Mouse (Mus musculus): ENCODE data around the gene Ulk4. TPM values are rescaled to one million over a fixed set of nuclear protein-coding genes. Genes with fewer than 3 reads are reported as not detected.
A peak's percentile ranks its signal among the peaks of the same experiment; 100 is the strongest.

Gene Ulk4
- polyA plus RNA-seq, 1 experiment from 2014 or later: 122 TPM

GRCm38 (mm10) chr9:121018524-121019315, 258.3 kb downstream of the Ulk4 start:
- Histone ChIP-seq H3K36me3 (ENCODE audit: insufficient read depth, low read length) (no peaks in the 10 kb centered on the region), H3K9me3 (ENCODE audit: low read length) (no peaks in the 10 kb centered on the region), H3K4me1 (ENCODE audit: insufficient read depth, low read depth, low read length) (no peaks in the 10 kb centered on the region), H3K9ac (replicated peaks; ENCODE audit: low read depth) (no peak overlapping the region), H3K4me2 (replicated peaks; ENCODE audit: low read depth, low read length) (no peak overlapping the region), H3K27ac (ENCODE audit: low read length) (no peak overlapping the region), H3K27me3 (replicated peaks; ENCODE audit: insufficient read depth, low read length) (no peaks in the 10 kb centered on the region), H3K4me3 (ENCODE audit: low read depth, low read length) (no peak overlapping the region)
- ATAC-seq: no peak
- DNase-seq (ENCODE audit: low spot score): no peak
- TF ChIP-seq EP300 (IDR thresholded peaks at IDR 0.05): no peak
- TF ChIP-seq CTCF (IDR thresholded peaks at IDR 0.05): no peak
- WGBS: 83% methylated on average over 2 of the region's 2 CpGs

GRCm38 (mm10) chr9:121015810-121016502, 261.0 kb downstream of the Ulk4 start:
- 53% methylated on average over 11 of the region's 11 CpGs for WGBS
- no peaks in the 10 kb centered on the region for H3K27me3 ChIP-seq (replicated peaks; ENCODE audit: insufficient read depth, low read length)
- H3K36me3 ChIP-seq (ENCODE audit: insufficient read depth, low read length): no peaks in the 10 kb centered on the region
- DNase-seq (ENCODE audit: low spot score) (peak; percentile 26), ATAC-seq (peak; percentile 82)
- no peaks in the 10 kb centered on the region for H3K9me3 ChIP-seq (ENCODE audit: low read length)
- no peak overlapping the region for H3K27ac ChIP-seq (ENCODE audit: low read length)
- no peaks in the 10 kb centered on the region for H3K4me1 ChIP-seq (ENCODE audit: insufficient read depth, low read depth, low read length)
- no peak overlapping the region for H3K4me3 ChIP-seq (ENCODE audit: low read depth, low read length)
- H3K9ac ChIP-seq (replicated peaks; ENCODE audit: low read depth): no peak overlapping the region
- TF ChIP-seq CTCF (IDR thresholded peaks at IDR 0.05) (no peak), EP300 (IDR thresholded peaks at IDR 0.05) (no peak)
- H3K4me2 ChIP-seq (replicated peaks; ENCODE audit: low read depth, low read length): no peak overlapping the region

GRCm38 (mm10) chr9:121011540-121011939, 265.5 kb downstream of the Ulk4 start:
- no peak overlapping the region for H3K4me2 ChIP-seq (replicated peaks; ENCODE audit: low read depth, low read length)
- no peaks in the 10 kb centered on the region for H3K27me3 ChIP-seq (replicated peaks; ENCODE audit: insufficient read depth, low read length)
- no peak overlapping the region for H3K9ac ChIP-seq (replicated peaks; ENCODE audit: low read depth)
- no peak overlapping the region for H3K4me3 ChIP-seq (ENCODE audit: low read depth, low read length)
- 36% methylated on average over 4 of the region's 4 CpGs for WGBS
- no peak for ATAC-seq
- no peaks in the 10 kb centered on the region for H3K4me1 ChIP-seq (ENCODE audit: insufficient read depth, low read depth, low read length)
- no peak overlapping the region for H3K27ac ChIP-seq (ENCODE audit: low read length)
- H3K36me3 ChIP-seq (ENCODE audit: insufficient read depth, low read length): no peaks in the 10 kb centered on the region
- TF ChIP-seq CTCF (IDR thresholded peaks at IDR 0.05) (no peak), EP300 (IDR thresholded peaks at IDR 0.05) (no peak)
- no peaks in the 10 kb centered on the region for H3K9me3 ChIP-seq (ENCODE audit: low read length)
- DNase-seq (ENCODE audit: low spot score): no peak

GRCm38 (mm10) chr9:121010544-121010943, 266.5 kb downstream of the Ulk4 start:
- Histone ChIP-seq H3K4me2 (replicated peaks; ENCODE audit: low read depth, low read length) (no peak overlapping the region), H3K27me3 (replicated peaks; ENCODE audit: insufficient read depth, low read length) (no peaks in the 10 kb centered on the region), H3K4me1 (ENCODE audit: insufficient read depth, low read depth, low read length) (no peaks in the 10 kb centered on the region), H3K27ac (ENCODE audit: low read length) (no peak overlapping the region), H3K9me3 (ENCODE audit: low read length) (no peaks in the 10 kb centered on the region), H3K36me3 (ENCODE audit: insufficient read depth, low read length) (no peaks in the 10 kb centered on the region), H3K4me3 (ENCODE audit: low read depth, low read length) (no peak overlapping the region), H3K9ac (replicated peaks; ENCODE audit: low read depth) (no peak overlapping the region)
- DNase-seq (ENCODE audit: low spot score) (no peak), ATAC-seq (no peak)
- TF ChIP-seq CTCF (IDR thresholded peaks at IDR 0.05): no peak
- no peak for TF ChIP-seq EP300 (IDR thresholded peaks at IDR 0.05)
- 35% methylated on average over 3 of the region's 3 CpGs for WGBS

- Histone ChIP-seq H3K9me3 (ENCODE audit: low read length) (no peaks in the 10 kb centered on the region), H3K4me2 (replicated peaks; ENCODE audit: low read depth, low read length) (no peak overlapping the region), H3K9ac (replicated peaks; ENCODE audit: low read depth) (no peak overlapping the region), H3K4me1 (ENCODE audit: insufficient read depth, low read depth, low read length) (peaks cover 5% of the 10 kb centered on the region), H3K27ac (ENCODE audit: low read length) (no peak overlapping the region), H3K27me3 (replicated peaks; ENCODE audit: insufficient read depth, low read length) (no peaks in the 10 kb centered on the region), H3K4me3 (ENCODE audit: low read depth, low read length) (no peak overlapping the region), H3K36me3 (ENCODE audit: insufficient read depth, low read length) (no peaks in the 10 kb centered on the region)
- DNase-seq (ENCODE audit: low spot score) (no peak), ATAC-seq (no peak)
- 60% methylated on average over 7 of the region's 7 CpGs for whole genome bisulfite sequencing
- no peak for TF ChIP-seq EP300 (IDR thresholded peaks at IDR 0.05)
- TF ChIP-seq CTCF (IDR thresholded peaks at IDR 0.05): no peak
Measured at GRCm38 (mm10) chr9:121005961-121006360, 271.0 kb downstream of the Ulk4 start.

GRCm38 (mm10) chr9:121001681-121002540, 275.1 kb downstream of the Ulk4 start:
- H3K4me2 ChIP-seq (replicated peaks; ENCODE audit: low read depth, low read length): no peak overlapping the region
- 57% methylated on average over 15 of the region's 15 CpGs for WGBS
- no peaks in the 10 kb centered on the region for H3K36me3 ChIP-seq (ENCODE audit: insufficient read depth, low read length)
- no peak overlapping the region for H3K4me3 ChIP-seq (ENCODE audit: low read depth, low read length)
- H3K27me3 ChIP-seq (replicated peaks; ENCODE audit: insufficient read depth, low read length): no peaks in the 10 kb centered on the region
- DNase-seq (ENCODE audit: low spot score) (peak; percentile 39), ATAC-seq (peak; percentile 43; the same call in 1 of the 2 replicates)
- peak overlapping the region; percentile 81 for H3K27ac ChIP-seq (ENCODE audit: low read length)
- H3K9me3 ChIP-seq (ENCODE audit: low read length): no peaks in the 10 kb centered on the region
- TF ChIP-seq EP300 (IDR thresholded peaks at IDR 0.05): no peak
- no peak for TF ChIP-seq CTCF (IDR thresholded peaks at IDR 0.05)
- H3K9ac ChIP-seq (replicated peaks; ENCODE audit: low read depth): no peak overlapping the region
- H3K4me1 ChIP-seq (ENCODE audit: insufficient read depth, low read depth, low read length): peaks cover 5% of the 10 kb centered on the region

Measured in lung, postnatal 0 days (tissue).